Mouse (Mus musculus) thymus, adult 2 months (tissue): Measurements from ENCODE around the gene Pax7.
A peak's percentile ranks its signal among the peaks of the same experiment; 100 is the strongest.

ENCODE experiments used
- CTCF ChIP-seq: fragments of 200-500 bp; IDR thresholded peaks from 2 replicates; pipeline ENCODE4 v1.5.1; 2012; ENCODE audit warnings: mild to moderate bottlenecking, control low read depth, low read length, moderate library complexity, borderline replicate concordance; ENCODE audit not compliant: control insufficient read depth, poor library complexity, insufficient read depth; ENCODE audit errors: extremely low read depth
- POLR2A ChIP-seq: fragments of 200-500 bp; IDR thresholded peaks from 2 replicates; pipeline ENCODE4 v1.6.1; 2012; ENCODE audit warnings: mild to moderate bottlenecking, low read length, control low read depth, moderate library complexity; ENCODE audit not compliant: control insufficient read depth, poor library complexity, insufficient read depth; ENCODE audit errors: extremely low read depth

DNA sequence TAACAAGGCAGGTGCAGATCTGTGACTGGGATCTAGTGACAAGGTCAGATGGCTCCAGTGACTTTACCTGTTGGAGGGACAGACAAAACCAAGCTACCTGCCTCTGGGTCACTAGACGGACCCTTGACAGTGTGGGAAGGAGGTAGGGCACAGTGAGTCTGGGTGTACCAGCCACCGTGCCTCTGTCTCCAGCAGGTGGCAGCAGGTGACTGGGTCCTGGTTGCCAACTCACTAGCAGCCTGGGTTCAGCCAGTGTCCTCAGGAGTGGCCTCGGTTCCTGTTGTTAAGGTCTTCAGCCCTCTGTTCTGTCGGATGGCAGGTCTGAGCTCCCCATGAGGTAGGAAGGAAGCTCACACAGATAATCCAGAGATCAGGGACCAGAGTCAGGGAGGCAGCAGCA is 43.9 kb upstream of the Pax7 start:
- TF ChIP-seq POLR2A (no peak), CTCF (0 out of 2 replicates have a peak, but pooled peaks have one; percentile 30)
